Mouse (Mus musculus) liver, adult (tissue): ENCODE measurements around the gene Hsd17b3.

Experiments
- GATA4 ChIP-seq: IDR thresholded peaks from 2 replicates; pipeline ENCODE4 v1.6.1; 2014; ENCODE audit warnings: mild to moderate bottlenecking, low read length; ENCODE audit not compliant: insufficient replicate concordance

Hsd17b3 gene

DNA sequence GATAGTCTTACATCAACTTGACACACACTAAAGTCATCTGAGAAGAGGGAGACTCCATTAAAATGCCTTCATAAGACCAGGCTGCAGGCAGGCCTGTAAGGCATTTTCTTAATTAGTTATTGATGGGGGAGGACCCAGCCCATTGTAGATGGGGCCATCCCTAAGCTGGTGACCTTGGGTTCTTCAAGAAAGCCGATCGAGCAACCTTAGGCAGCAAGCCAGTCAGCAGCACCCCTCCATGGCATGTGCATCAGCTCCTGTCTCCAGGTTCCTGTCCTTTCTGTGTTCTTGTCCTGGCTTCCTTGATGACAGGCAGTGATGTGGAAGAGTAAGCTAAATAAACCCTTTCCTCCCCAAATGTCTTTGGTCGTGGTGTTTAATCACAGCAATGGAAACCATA is 3.1 kb upstream of the Hsd17b3 start:
- no peak for TF ChIP-seq GATA4

GRCm38 (mm10) chr13:64091006-64091405 is 2.0 kb upstream of the Hsd17b3 start:
- TF ChIP-seq GATA4: no peak

DNA sequence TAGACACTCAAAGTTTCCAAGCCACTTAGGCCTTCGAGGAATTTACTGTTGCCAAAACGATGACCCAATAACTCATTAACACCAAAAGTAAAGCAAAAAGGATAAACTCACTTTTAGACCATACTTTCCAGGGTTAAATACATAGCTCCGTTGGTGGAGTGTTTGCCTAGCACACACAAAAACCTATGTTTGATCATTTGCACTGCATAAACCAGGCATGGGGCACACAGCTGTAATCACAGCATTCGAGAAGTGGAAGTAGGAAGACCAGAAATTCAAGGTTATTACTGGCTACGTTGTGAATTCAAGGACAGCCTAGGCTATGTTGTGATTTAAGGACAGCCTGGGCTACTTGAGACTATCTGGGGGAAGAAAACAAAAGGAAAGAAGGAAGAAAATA is 1.2 kb upstream of the Hsd17b3 start:
- TF ChIP-seq GATA4: no peak

DNA sequence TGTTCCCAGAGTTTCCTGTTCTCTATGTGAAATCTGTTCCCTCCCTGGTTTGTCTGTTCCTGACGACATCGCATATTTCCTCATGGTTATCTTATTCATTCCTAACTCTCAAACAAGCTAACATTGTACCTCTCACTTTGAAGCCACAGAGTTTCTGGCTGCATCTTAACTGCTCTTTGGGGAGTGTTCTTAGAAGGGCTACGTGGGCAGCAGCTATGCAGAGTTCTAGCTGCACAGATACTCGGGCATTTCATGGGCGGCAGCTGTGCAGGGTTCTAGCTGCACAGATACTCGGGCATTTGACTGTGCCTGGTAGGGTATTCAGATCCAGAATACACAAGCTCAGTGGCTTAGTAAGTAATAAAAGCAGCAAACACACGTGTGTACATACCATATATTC is 973 bp downstream of the Hsd17b3 start:
- no peak for TF ChIP-seq GATA4

- TF ChIP-seq GATA4: no peak
Measured at GRCm38 (mm10) chr13:64086036-64086435, 3.0 kb downstream of the Hsd17b3 start.

- no peak for TF ChIP-seq GATA4
Measured at GRCm38 (mm10) chr13:64083331-64083730, 5.7 kb downstream of the Hsd17b3 start.

DNA sequence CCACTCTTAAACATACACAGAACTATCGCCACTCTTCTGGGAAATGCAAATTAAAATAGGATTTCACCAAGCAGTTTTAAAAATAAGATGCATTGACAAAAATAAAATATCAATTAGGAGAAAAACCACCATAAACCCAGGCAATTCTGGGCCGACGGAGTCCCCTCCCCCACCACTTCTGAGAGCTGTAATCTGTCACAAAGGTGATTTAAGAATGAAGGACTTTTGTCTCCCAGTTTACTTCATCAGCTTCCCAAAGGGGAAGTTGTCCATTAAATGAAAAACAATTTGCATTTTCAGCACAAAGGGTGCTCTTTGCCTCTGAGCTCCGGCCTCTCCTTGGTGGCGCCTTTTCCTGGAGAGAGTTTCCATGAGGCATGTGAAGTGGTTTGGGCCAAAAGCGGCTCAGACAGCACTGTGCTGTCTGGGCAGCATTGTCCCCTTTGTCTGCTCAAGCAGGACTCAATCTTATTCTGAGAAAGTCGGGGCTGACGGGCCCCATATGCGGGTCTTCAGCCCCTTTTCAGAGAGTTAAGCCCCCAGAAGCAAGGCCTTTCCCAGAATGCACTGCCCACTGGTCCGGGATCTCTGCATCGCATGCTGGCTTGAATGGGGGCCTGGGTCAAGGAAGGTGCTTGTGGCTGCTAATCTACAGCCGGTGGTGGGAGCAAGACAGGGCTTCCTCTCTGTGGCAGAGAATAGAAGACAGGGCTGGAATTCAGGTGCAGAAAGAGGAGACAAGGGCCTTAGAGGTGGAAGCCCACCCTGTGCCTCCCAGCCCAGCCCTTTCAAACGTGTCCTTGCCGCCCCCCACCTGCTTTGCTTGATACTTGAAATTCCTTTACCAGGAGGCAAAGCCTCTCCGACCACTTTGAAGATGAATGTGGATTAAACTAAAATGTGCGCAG is 7.8 kb downstream of the Hsd17b3 start:
- TF ChIP-seq GATA4: no peak

DNA sequence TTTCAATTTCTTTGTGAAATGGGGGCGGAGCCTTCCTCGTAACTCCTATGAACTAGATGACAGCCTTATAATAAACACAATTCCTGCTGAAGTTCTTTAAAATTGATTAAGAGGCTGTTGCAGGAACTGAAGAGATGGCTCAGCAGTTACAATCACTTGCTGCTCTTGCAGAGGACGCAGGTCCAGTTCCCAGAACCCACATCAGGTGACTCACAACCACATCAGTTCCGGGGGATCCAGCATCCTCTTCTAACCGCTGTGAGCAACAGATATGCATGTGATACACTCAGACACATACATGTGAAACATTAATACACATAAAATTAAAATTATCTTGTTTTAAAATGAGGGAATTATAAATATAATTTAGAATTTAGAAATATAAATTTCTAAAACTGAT is 11.4 kb downstream of the Hsd17b3 start:
- no peak for TF ChIP-seq GATA4

DNA sequence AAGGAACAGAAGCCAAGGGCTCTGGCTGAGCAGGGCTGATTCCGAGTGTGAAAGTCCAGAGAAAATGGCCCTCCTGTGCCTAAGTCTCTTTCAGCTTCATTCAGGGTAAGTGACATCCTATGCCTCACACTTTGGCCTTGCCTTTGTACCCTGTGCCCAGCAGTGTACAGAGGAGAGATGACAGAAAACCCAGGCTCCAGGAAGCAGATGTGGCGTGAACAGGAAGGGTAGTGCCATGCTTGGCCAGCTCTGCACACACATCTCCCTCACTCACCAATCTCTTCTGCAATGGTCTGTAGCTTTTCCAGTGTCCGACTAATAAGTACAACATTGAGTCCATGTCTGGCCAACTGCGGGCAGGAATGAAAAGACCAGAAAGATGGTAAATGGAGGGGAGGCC is 13.0 kb downstream of the Hsd17b3 start:
- no peak for TF ChIP-seq GATA4

DNA sequence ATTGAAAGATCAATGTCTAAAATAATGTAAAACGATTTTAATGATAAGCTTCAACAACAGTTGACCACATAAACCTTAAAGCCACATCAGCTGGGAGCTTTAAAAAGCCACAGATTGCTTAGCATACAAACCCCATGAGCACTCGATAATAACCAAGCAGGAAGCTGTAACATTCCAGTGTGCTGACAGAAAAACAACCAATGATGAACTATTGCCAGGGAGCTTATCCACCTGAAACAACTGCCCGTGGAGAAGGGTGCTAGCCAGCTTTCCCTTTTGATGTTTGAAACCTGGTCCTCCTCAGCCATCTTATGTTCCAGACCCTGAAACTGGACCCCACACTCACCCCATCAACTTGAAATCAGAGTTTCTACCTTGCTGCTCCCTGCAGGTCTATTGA is 22.4 kb downstream of the Hsd17b3 start:
- no peak for TF ChIP-seq GATA4

- TF ChIP-seq GATA4: no peak
Measured at GRCm38 (mm10) chr13:64064276-64064675, 24.8 kb downstream of the Hsd17b3 start.

- no peak for TF ChIP-seq GATA4
Measured at GRCm38 (mm10) chr13:64060935-64061506, 28.0 kb downstream of the Hsd17b3 start.

DNA sequence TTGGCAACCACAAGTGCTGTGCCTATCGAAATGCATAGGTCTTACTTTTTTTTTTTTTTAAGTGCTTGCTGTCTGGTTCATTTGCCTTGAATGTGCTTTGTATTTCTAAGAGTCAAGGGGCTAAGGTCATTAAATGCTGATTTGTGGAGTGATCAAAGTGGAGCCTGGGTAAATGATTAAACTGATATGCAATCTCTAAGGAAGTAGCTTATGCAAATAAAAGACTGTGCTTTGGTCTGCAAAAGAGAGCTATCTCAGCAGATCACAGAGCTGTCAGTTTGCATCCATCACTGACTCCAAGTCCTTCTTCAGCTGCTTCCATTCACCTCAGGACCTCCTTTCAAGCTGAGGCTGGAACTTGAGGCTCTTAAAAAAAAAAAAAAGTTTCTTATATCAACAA is 35.1 kb downstream of the Hsd17b3 start:
- peak; percentile 65; the same call in 1 of the 2 replicates for TF ChIP-seq GATA4

DNA sequence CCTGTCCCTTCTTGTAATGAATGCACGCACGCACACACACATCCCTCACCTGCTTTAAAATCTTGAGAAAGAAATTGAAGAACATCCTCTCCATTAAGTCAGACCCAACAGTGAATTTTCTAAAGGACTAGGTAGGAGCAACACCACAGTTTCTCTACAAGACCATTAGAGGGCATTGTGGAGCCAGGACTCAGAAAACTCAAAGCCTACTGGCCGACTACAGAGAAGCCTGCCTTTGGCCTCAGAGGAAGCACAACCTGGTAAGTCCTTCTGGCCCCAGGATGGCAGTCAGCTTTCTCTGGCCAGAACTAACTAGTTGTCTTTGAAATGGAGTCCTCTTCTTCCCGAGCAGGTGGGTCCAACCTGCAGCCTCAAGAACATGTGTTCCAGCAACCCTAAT is 38.1 kb downstream of the Hsd17b3 start:
- no peak for TF ChIP-seq GATA4

- TF ChIP-seq GATA4: no peak
Measured at GRCm38 (mm10) chr13:64049535-64049934, 39.5 kb downstream of the Hsd17b3 start.

GRCm38 (mm10) chr13:64048467-64048866 is 40.6 kb downstream of the Hsd17b3 start:
- TF ChIP-seq GATA4: no peak

DNA sequence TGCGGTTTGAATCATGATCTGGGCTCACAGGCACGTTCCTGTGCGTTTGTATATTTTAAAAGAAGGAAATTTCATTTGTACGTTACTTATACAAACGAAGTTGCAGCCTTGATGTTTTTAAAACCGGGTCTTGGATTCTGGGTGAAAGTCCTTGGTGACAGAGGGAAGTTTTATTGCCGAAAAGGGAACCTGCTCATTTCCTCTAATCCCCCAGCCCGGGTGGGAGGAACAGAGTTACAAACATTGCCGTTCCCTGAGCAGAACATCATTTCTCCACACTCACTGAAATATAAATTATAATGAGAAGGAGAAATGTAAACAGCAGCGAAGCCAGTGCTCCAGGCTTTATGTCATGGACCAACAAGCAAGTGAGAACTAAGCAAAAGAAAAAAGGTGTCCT is 49.1 kb downstream of the Hsd17b3 start:
- TF ChIP-seq GATA4: no peak

DNA sequence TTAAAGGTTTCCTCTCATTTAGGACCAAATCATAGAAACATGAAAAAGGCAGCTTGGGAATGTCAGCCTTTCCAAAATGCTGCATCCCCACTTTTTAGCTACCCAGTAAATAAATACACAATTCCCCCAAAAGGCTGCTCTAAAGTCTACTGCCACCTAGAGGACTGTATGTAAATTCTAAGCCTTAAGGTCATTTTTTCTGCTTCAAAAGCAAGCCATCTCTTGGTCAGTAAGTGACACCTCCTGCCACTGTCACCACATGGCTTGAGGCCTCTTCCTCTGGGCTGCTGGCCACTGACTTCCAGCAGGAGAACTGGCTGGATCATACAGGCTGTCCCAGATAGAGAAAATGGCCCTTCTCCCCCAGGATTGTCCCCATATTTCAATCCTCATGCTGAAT is 50.9 kb downstream of the Hsd17b3 start:
- TF ChIP-seq GATA4: no peak
